Mouse (Mus musculus) CD4-positive, CD25-positive, alpha-beta regulatory T cell, adult 2 months (primary cell): ENCODE data around the gene Plac8.

ENCODE experiments used
- DNase-seq: peaks from one replicate; pipeline ENCODE4 v3.0.0-alpha.2; 2012; ENCODE audit warnings: low read depth, low spot score

Plac8 gene

DNA sequence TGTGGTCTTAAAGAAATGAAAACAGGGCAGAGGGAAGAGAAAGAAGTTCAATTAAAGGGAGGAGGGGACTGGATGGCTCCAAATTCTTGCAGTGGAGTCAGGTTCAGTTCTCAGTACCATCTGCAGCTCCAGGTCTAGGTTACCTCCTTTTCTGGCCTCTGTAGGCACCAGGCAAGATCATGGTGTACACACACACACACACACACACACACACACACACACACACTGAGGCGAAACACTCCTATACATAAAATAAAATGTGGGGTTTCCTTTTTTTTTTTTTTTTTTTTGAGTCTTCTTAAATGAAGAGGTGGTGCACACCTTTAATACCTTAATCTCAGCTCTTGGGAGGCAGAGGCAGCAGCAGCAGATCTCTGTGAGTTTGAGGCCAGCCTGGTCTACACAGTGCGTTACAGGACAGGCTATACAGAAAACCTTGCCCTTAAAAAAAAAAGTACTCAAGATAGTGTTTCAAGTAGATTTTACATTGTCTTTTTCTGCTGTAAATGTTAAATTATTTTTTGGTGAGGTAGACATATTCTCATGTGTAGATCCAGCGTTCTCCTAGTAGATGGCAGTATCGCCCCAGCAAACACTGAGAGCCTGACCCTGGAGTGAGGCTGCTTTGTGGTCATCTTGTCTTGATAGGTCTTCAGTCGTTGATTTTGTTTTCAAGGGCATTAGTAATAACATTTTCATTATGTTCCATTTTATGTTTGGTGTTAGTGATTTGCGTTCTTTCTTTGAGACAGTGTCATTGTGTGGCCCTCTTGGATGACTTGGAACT is 25.6 kb downstream of the Plac8 start:
- peak; percentile 32 for DNase-seq

DNA sequence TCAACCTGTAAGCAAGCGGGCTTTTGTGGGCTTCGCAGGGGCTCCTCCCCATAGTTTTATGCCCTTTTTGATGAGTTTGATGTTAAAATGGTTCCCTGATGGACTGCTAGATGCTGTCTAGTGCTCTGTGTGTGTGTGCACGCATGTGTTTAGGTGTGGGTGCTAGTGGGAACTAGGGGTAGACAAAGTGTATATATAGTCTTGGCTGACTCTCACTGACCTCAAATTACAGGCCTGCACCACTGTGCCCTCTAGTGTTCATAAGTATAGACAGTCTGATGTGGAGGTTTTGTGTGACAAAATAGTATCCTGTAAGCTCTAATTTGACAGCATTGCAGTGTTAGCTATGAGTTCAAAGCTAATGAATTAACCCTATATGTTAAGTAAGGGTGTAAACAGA is 35.4 kb downstream of the Plac8 start:
- DNase-seq, result peak; percentile 75

DNA sequence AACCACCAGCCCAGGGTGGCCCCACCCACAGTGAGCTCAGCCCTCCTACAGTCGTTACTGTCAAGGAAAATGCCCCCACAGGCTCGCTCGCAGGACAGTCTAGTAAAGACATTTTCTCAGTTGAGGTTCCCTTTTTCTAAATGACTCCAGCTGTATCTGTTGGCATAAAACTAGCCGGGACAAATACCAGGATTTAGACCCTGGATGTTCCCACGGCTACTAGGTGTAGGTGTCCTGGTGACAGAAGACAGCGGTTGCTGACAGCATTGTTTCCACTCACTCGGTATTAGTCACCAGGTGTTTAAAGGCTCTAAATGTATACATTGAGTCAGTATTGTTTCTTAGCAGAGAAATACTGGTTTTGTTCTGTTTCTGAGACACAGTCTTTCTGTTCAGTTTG is 36.2 kb downstream of the Plac8 start:
- peak; percentile 20 for DNase-seq

- DNase-seq, result peak; percentile 74
These were observed 45.9 kb downstream of the Plac8 start for GRCm38 (mm10) chr5:100526164-100526563.

DNA sequence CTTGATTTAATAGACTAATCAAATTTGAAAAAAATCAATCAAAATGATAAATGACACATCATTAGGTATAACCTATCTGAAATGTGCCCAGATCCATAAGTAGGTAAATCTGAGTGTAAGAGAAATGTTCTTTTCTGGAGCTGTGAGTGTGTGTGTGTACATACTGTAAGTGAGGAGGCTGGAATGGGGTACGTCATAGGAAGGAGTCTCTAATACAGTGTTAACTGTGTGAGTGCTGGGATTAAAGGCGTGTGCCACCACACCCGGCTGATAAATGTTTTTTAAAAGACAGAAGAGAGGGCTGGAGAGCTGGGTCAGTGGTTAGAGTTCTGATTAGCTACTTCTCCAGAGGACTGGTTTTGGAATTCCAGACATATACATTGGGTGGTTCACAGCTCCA is 46.4 kb downstream of the Plac8 start:
- DNase-seq, result no peak

DNA sequence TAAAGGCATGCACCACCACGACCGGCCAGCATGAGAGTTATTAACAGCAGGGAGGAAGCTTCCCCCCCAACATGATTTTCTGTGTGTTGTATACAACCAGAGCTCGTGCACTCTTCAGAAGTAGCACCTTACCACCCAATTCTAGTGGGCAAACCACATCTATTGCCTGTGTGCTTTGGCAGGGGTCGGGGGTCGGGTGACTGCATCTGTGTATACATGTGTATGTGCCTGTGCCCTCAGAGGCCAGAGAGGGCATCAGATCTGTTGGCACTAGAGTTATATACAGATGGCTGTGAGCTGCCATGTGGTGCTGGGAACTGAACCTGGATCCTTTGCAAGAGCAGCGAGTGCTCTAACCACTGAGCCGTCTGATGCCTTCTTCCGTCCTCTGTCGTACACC is 47.1 kb downstream of the Plac8 start:
- no peak for DNase-seq

DNA sequence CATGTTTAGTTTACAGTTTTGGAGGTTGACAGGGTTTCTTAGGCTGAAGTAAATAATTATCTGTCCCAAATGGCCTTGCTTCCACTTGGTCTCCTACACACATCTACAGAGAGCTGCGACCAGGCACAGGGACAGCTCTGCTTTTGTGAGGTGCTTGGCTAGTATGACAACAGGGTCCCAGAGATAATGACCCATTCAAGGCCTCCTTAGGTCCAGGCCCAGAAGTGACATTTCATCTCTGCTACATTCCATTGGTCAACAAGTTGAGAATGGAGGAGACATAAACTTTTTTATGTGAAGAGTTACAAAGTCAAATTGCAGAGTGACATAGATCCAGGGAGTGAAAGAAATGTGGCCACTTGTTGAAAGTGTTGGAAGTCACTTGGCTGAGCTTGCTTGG is 48.7 kb downstream of the Plac8 start:
- no peak for DNase-seq

DNA sequence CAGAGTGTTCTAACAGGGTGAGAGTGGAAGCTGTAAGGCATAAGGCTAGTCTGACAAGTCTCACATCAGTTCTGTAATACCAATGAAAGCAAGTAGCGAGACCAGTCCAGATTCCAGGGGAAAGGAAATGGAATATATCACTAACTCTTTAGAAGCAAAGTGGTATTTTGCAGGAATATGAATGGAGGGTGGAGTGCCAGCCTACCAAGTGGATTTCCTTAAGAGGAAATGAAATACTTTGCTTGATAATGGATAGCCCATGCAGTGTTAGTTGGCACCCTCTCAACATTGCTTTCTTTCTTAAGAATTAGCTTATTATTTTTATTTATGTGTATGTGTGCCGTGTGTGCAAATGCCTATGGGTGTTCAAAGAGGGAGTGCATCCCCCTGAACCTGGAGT is 51.8 kb downstream of the Plac8 start:
- no peak for DNase-seq

- DNase-seq, result no peak
These were observed 53.0 kb downstream of the Plac8 start for GRCm38 (mm10) chr5:100519027-100519411.

DNA sequence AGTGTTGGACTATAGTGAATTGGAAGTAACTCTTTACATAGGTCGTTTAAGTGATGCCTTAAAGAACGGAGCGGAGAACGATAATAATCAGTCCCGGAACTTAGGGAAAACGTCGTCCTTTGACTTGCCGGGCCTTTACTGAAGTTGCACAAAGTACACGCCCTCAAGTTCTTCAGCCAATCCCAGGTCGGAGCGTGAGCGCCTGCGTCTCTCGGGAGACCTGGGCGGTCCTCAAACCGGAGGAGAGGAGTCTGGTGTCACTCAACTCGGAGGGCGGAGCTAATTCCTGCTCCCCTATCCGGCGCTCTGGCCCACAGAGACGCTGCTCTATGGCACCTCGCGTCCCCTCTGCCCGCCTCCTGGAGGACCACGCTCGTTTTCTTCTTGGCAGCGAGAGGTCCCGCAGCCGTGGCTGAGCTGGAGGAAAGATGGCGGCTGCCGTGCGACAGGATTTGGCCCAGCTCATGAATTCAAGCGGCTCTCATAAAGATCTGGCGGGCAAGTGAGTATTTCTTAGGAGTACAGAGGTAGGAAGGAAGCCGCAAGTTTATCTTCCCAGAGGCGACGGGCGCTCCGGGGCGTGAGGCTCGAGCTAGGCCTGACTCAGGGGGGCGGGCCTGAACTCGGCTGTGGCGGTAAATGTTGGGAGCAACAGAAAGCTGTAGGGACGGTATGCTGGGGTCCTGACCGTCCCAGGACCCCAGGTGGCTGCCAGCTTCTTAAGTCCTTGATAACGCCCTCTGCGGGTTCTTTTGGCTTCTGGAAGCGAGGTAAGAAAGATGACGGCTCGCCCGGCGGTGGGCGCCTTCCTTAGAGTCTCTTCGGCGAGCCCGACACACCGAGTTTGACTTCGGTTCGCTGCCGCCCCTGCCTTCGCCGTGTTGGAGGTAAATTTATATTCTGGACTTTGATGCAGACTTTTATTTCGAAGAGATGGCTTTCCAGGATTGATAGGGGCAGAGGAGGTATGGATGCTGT is 53.7 kb downstream of the Plac8 start, which contains the start of gene Cops4:
Gene Cops4 (plus strand): TSS at position 261 of the 978 bp plus-strand sequence.
- peak; percentile 99 for DNase-seq

GRCm38 (mm10) chr5:100512576-100512975 is 59.5 kb downstream of the Plac8 start:
- DNase-seq, result no peak

GRCm38 (mm10) chr5:100509247-100509646 is 62.8 kb downstream of the Plac8 start:
- peak; percentile 30 for DNase-seq
